11 mouse cellular contexts compared by ENCODE assay signal in genomic region chr10:65846136-65846535, GRCm38 (mm10).
DNase-seq lines count a peak whose midpoint lies in the region; TF ChIP-seq lines count a peak whose summit lies in the region.
"Had no signal": no experiment of that assay in that cellular context is flagged by ENCODE, and none has a peak within 500 bp of the region (broad histone marks: within the 10 kb centered on the region; RNA-seq: fewer than 3 reads in every experiment).

No protein-coding gene starts in this region.

- no peak for TF ChIP-seq CTCF in left cerebral cortex, adult 2 months (IDR thresholded peaks at IDR 0.05)

- intact Hi-C loops in left cerebral cortex, adult 2 months (cut with DNase I), result no loop called here

- no peak overlapping the region for H3K4me3 ChIP-seq in left cerebral cortex, adult 2 months
- H3K4me3 ChIP-seq: forebrain, embryonic 15.5 days; liver, embryonic 13.5 days had no signal

- H3K27ac ChIP-seq in left cerebral cortex, adult 2 months, result peak overlapping the region; percentile 25
- H3K27ac ChIP-seq: forebrain, embryonic 15.5 days; liver, embryonic 13.5 days had no signal

- DNase-seq in layer of hippocampus, adult 9-11 months, result peak; percentile 8
- DNase-seq in layer of hippocampus, postnatal 14 days (ENCODE audit: low spot score in 2 of 2), result no peak
- peak; percentile 23 for DNase-seq in cerebellum, adult 8-10 months
- peak in 1 of 2 experiments; percentile 15 for DNase-seq in left cerebral cortex, adult 2 months (ENCODE audit: extremely low spot score in 1 of 2, low spot score in 2 of 2)
- DNase-seq in telencephalon, adult 2 months (ENCODE audit: low read depth, low spot score), result peak; percentile 72
- no peak for DNase-seq in lung, postnatal 25 days (ENCODE audit: low spot score)
- DNase-seq in kidney, postnatal 36 days, result no peak
- DNase-seq: heart, postnatal 10 days; liver, embryonic 13.5 days; lung, postnatal 10 days had no signal

Comparison
In these comparisons a context has a peak if more than half of its experiments do, and no peak if none do; other contexts are left out.
1. DNase-seq: peak in layer of hippocampus, adult 9-11 months (single experiment), cerebellum, adult 8-10 months (single experiment) and telencephalon, adult 2 months (single experiment); none in layer of hippocampus, postnatal 14 days (0 of 2), lung, postnatal 25 days (single experiment) and kidney, postnatal 36 days (0 of 2).